ENCODE assay signal across 19 mouse cellular contexts in the genomic region with DNA sequence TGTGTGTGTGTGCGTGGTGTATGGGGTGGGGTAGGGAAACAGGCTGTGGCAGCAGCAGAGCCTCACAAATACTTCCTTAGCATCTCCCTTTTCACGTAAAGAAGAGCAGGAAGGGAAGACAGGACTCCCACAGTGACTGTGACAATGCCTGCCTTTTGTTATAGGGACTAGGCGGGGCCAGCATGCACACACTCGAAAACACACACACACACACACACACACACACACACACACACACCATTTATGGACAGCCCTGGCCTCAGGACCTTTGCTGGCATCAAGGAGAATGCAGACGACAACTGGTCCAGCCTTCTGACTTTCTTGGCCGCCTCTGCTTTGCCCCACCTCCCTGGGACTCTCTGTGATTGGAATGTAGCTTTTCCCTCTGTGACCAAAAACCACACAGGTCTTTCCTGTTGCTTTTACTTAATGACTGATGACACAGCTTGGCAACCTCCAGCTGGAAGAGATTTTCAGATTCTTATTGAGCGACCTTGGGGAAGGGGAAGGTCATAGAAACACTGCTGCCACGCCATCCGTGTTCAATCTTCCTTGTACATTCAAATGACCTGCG. TPM values are rescaled to one million over a fixed set of nuclear protein-coding genes. Genes with fewer than 3 reads are reported as not detected.
A peak's percentile ranks its signal among the peaks of the same experiment; 100 is the strongest.
DNase-seq lines count a peak whose midpoint lies in the region; ATAC-seq and TF ChIP-seq lines count a peak whose summit lies in the region.
"Had no signal": no experiment of that assay in that cellular context is flagged by ENCODE, and none has a peak within 500 bp of the region (broad histone marks: within the 10 kb centered on the region; RNA-seq: fewer than 3 reads in every experiment).

No protein-coding gene starts in this region.

- no peak for ATAC-seq in kidney, postnatal 0 days (replicated peaks; ENCODE audit: low FRiP score, low read depth)
- ATAC-seq in forebrain, embryonic 13.5 days = no peak
- no peak for ATAC-seq in forebrain, embryonic 14.5 days
- ATAC-seq: Patski had no signal

- no peak overlapping the region for H3K4me2 ChIP-seq in kidney, postnatal 0 days (ENCODE audit: low read length)
- H3K4me2 ChIP-seq in forebrain, embryonic 13.5 days = no peak overlapping the region
- no peak overlapping the region for H3K4me2 ChIP-seq in forebrain, embryonic 14.5 days (ENCODE audit: low read length)
- H3K4me2 ChIP-seq: forebrain, embryonic 12.5 days; heart, embryonic 11.5 days; lung, embryonic 15.5 days; midbrain, embryonic 12.5 days had no signal

- H3K27me3 ChIP-seq in kidney, postnatal 0 days (ENCODE audit: insufficient read depth, low read length) = no peaks in the 10 kb centered on the region
- H3K27me3 ChIP-seq in forebrain, embryonic 13.5 days = no peaks in the 10 kb centered on the region
- no peaks in the 10 kb centered on the region for H3K27me3 ChIP-seq in forebrain, embryonic 14.5 days (replicated peaks; ENCODE audit: control insufficient read depth, insufficient read depth, low read length)
- H3K27me3 ChIP-seq: forebrain, embryonic 12.5 days; lung, embryonic 15.5 days; midbrain, embryonic 12.5 days; Patski had no signal

- no peaks in the 10 kb centered on the region for H3K9me3 ChIP-seq in kidney, postnatal 0 days (replicated peaks; ENCODE audit: low read length)
- no peaks in the 10 kb centered on the region for H3K9me3 ChIP-seq in forebrain, embryonic 13.5 days (replicated peaks)
- no peaks in the 10 kb centered on the region for H3K9me3 ChIP-seq in forebrain, embryonic 14.5 days (replicated peaks; ENCODE audit: control insufficient read depth, low read length)
- H3K9me3 ChIP-seq: forebrain, embryonic 12.5 days; lung, embryonic 15.5 days; midbrain, embryonic 12.5 days had no signal

- peak; percentile 37 for DNase-seq in embryo, embryonic 11 days
- DNase-seq in embryo, embryonic 10 days (ENCODE audit: low spot score) = no peak
- peak; percentile 73 for DNase-seq in 3T3-L1 (ENCODE audit: low read depth, low spot score)
- DNase-seq in adipocyte (ENCODE audit: low spot score) = peak; percentile 14
- peak; percentile 53 for DNase-seq in kidney, postnatal 0 days (ENCODE audit: low spot score)
- DNase-seq in right cerebral cortex, adult 18-20 months = no peak
- no peak for DNase-seq in forebrain, embryonic 14.5 days (ENCODE audit: low spot score)
- DNase-seq: cerebellum, adult 11 months; gastrocnemius, adult 2 months; thymus, adult 2 months had no signal

- TF ChIP-seq CTCF in kidney, postnatal 0 days (IDR thresholded peaks at IDR 0.05; ENCODE audit: low read depth) = no peak

- H3K36me3 ChIP-seq in kidney, postnatal 0 days (ENCODE audit: insufficient read depth, low read length) = no peaks in the 10 kb centered on the region
- no peaks in the 10 kb centered on the region for H3K36me3 ChIP-seq in forebrain, embryonic 13.5 days (ENCODE audit: poor library complexity, severe bottlenecking)
- H3K36me3 ChIP-seq in forebrain, embryonic 14.5 days (ENCODE audit: control insufficient read depth, insufficient read depth, low read length) = no peaks in the 10 kb centered on the region
- H3K36me3 ChIP-seq: forebrain, embryonic 12.5 days; lung, embryonic 15.5 days; midbrain, embryonic 12.5 days had no signal

- no peak overlapping the region for H3K27ac ChIP-seq in kidney, postnatal 0 days
- no peak overlapping the region for H3K27ac ChIP-seq in forebrain, embryonic 13.5 days
- no peak overlapping the region for H3K27ac ChIP-seq in forebrain, embryonic 14.5 days (ENCODE audit: low read depth, low read length)
- H3K27ac ChIP-seq: forebrain, embryonic 12.5 days; gastrocnemius, adult 2 months; left cerebral cortex, adult 2 months; lung, embryonic 15.5 days; midbrain, embryonic 12.5 days had no signal

- no peak overlapping the region for H3K4me3 ChIP-seq in kidney, postnatal 0 days (replicated peaks; ENCODE audit: low read depth, low read length)
- H3K4me3 ChIP-seq in forebrain, embryonic 13.5 days = no peak overlapping the region
- H3K4me3 ChIP-seq in forebrain, embryonic 14.5 days (ENCODE audit: low read depth, low read length) = no peak overlapping the region
- H3K4me3 ChIP-seq: forebrain, embryonic 12.5 days; gastrocnemius, adult 2 months; left cerebral cortex, adult 2 months; lung, embryonic 15.5 days; midbrain, embryonic 12.5 days had no signal

- 49% methylated on average over 10 of the region's 10 CpGs for WGBS in kidney, postnatal 0 days
- 53% methylated on average over 10 of the region's 10 CpGs for WGBS in forebrain, embryonic 13.5 days
- WGBS in forebrain, embryonic 14.5 days = 56% methylated on average over 10 of the region's 10 CpGs

- no peaks in the 10 kb centered on the region for H3K4me1 ChIP-seq in kidney, postnatal 0 days (replicated peaks; ENCODE audit: insufficient read depth, low read length)
- H3K4me1 ChIP-seq in forebrain, embryonic 13.5 days = no peaks in the 10 kb centered on the region
- H3K4me1 ChIP-seq in forebrain, embryonic 14.5 days (ENCODE audit: control insufficient read depth, insufficient read depth, low read length) = no peaks in the 10 kb centered on the region
- H3K4me1 ChIP-seq: forebrain, embryonic 12.5 days; lung, embryonic 15.5 days; midbrain, embryonic 12.5 days had no signal

- H3K9ac ChIP-seq in kidney, postnatal 0 days (ENCODE audit: low read depth, low read length) = no peak overlapping the region
- no peak overlapping the region for H3K9ac ChIP-seq in forebrain, embryonic 13.5 days
- H3K9ac ChIP-seq in forebrain, embryonic 14.5 days (ENCODE audit: low read length) = no peak overlapping the region
- H3K9ac ChIP-seq: forebrain, embryonic 12.5 days; lung, embryonic 15.5 days; midbrain, embryonic 12.5 days had no signal

RNA-seq across cellular contexts. Expression of a gene that starts 7.1 kb away (rescaled TPM):
- polyA plus RNA-seq in kidney, postnatal 0 days (2015; fragmentation: Nextera tagmentation; extraction: Ambion mirVana) = 0.08 and 0.24 TPM in 2 replicates
- polyA plus RNA-seq in forebrain, embryonic 13.5 days (2015; fragmentation: Nextera tagmentation; extraction: Ambion mirVana) = not detected in 2 replicates
- 0.08 TPM in 1 of 2 replicates, not detected in the other for polyA plus RNA-seq in forebrain, embryonic 14.5 days (2014; fragmentation: Nextera tagmentation; extraction: Ambion mirVana)
- polyA plus RNA-seq: forebrain, embryonic 12.5 days; midbrain, embryonic 12.5 days; neural tube, embryonic 11.5 days; Patski had no signal

RNA-seq across cellular contexts. Expression of a gene that starts 52.8 kb away (rescaled TPM):
- not detected in 2 replicates for polyA plus RNA-seq in kidney, postnatal 0 days (2015; fragmentation: Nextera tagmentation; extraction: Ambion mirVana)
- polyA plus RNA-seq in forebrain, embryonic 13.5 days (2015; fragmentation: Nextera tagmentation; extraction: Ambion mirVana) = not detected in 2 replicates
- polyA plus RNA-seq in forebrain, embryonic 14.5 days (2014; fragmentation: Nextera tagmentation; extraction: Ambion mirVana) = not detected in 2 replicates
- polyA plus RNA-seq: forebrain, embryonic 12.5 days; heart, embryonic 11.5 days; limb, embryonic 14.5 days; lung, embryonic 15.5 days; midbrain, embryonic 12.5 days; Patski; thymus, adult 2 months had no signal

RNA-seq across cellular contexts. Expression of a gene that starts 56.4 kb away (rescaled TPM):
- not detected in 2 replicates for polyA plus RNA-seq in kidney, postnatal 0 days (2015; fragmentation: Nextera tagmentation; extraction: Ambion mirVana)
- polyA plus RNA-seq in forebrain, embryonic 13.5 days (2015; fragmentation: Nextera tagmentation; extraction: Ambion mirVana) = not detected in 2 replicates
- polyA plus RNA-seq in forebrain, embryonic 14.5 days (2014; fragmentation: Nextera tagmentation; extraction: Ambion mirVana) = not detected in 2 replicates
- polyA plus RNA-seq: forebrain, embryonic 12.5 days; heart, embryonic 11.5 days; limb, embryonic 14.5 days; lung, embryonic 15.5 days; midbrain, embryonic 12.5 days; Patski; thymus, adult 2 months had no signal

Comparison
In these comparisons a context has a peak if more than half of its experiments do, and no peak if none do; other contexts are left out.
1. DNase-seq: peak in embryo, embryonic 11 days (single experiment), 3T3-L1 (single experiment), adipocyte (single experiment) and kidney, postnatal 0 days (single experiment); none in embryo, embryonic 10 days (single experiment), right cerebral cortex, adult 18-20 months (single experiment) and forebrain, embryonic 14.5 days (single experiment).